Mouse (Mus musculus) spleen, adult 18-20 months (tissue): Measurements from ENCODE around the gene Rhod.
"Not testable (repeated sequence)": the region's sequence is repeated elsewhere in the genome, so short reads cannot be mapped to it uniquely, and the experiment has no call there.

Experiments used
- DNase-seq, 2 experiments: peaks; one replicate each; pipeline ENCODE4 v3.0.0; 2022; ENCODE audit warnings: mixed read lengths in 2 of 2

Rhod gene

GRCm38 (mm10) chr19:4398959-4399358 is 40.3 kb downstream of the Rhod start:
- no peak for DNase-seq

GRCm38 (mm10) chr19:4398630-4398948 is 40.6 kb downstream of the Rhod start:
- no peak for DNase-seq

- peak; percentile 45 to 59 for DNase-seq
Measured at GRCm38 (mm10) chr19:4397798-4398629, 41.2 kb downstream of the Rhod start, which contains the start of gene Kdm2a. Gene Kdm2a, minus strand, starts transcription at chr19:4398285.

- DNase-seq: peak; percentile 93 to 95
Measured at GRCm38 (mm10) chr19:4396998-4397797, 42.0 kb downstream of the Rhod start.

- peak; percentile 37 to 49 for DNase-seq
Measured at GRCm38 (mm10) chr19:4396081-4396997, 42.9 kb downstream of the Rhod start.

GRCm38 (mm10) chr19:4387276-4387675 is 52.0 kb downstream of the Rhod start:
- no peak for DNase-seq

- DNase-seq: no peak
Measured at GRCm38 (mm10) chr19:4385026-4385425, 54.2 kb downstream of the Rhod start.

- peak in 1 of 2 experiments; percentile 12 for DNase-seq
Measured at GRCm38 (mm10) chr19:4384322-4384721, 54.9 kb downstream of the Rhod start.

- DNase-seq: no peak
Measured at GRCm38 (mm10) chr19:4383306-4383705, 55.9 kb downstream of the Rhod start.

GRCm38 (mm10) chr19:4382303-4382702 is 56.9 kb downstream of the Rhod start:
- DNase-seq: not testable (repeated sequence)
